Mouse (Mus musculus): Measurements from ENCODE around the gene Brd3. TPM values are rescaled to one million over a fixed set of nuclear protein-coding genes. Genes with fewer than 3 reads are reported as not detected.
"Not testable (repeated sequence)": the region's sequence is repeated elsewhere in the genome, so short reads cannot be mapped to it uniquely, and the experiment has no call there.

The Brd3 gene
- not detected in 2 replicates for polyA plus RNA-seq (2012; ENCODE audit: insufficient read depth, insufficient read length, low replicate concordance, missing spikeins)

DNA sequence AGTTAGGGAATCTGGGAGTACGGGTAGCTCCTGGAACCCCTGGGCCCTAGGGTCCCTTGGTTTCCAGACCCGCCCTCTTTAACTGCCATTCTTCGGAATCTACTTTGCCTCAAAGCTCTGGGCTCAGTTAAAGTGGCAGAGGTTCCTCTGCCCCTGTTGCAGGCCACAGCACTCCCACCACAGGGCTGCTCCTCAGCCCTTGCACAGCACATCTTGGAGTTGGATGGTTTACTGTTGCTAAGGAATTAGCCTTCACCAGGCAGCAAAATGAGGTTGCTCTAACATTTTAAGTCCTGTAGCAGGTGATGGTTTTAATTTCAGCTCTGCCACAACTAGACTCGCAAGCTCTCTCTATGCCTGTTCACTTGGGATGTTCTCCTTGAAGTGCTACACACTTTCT is at the start of gene Brd3:
Brd3 (minus strand) TSS at position 101 of the 400 bp plus-strand sequence.
- Histone ChIP-seq H3K27ac (ENCODE audit: insufficient read depth, low read depth, low read length) (no peak within 1 kb of the TSS), H3K4me1 (ENCODE audit: control insufficient read depth, insufficient read depth, low read length) (no peaks in the 10 kb centered on the region), H3K4me3 (ENCODE audit: insufficient read depth, low read depth, low read length) (no peak within 1 kb of the TSS)
- TF ChIP-seq POLR2A (IDR thresholded peaks at IDR 0.05; ENCODE audit: insufficient read depth, low read depth, low read length) (no peak), CTCF (IDR thresholded peaks at IDR 0.05; ENCODE audit: insufficient read depth, low read depth, low read length) (no peak)
- WGBS, result 79% methylated on average over 4 of the region's 4 CpGs

GRCm38 (mm10) chr2:27556921-27557320 is 49.5 kb upstream of the Brd3 start:
- H3K27ac ChIP-seq (ENCODE audit: insufficient read depth, low read depth, low read length), result no peak overlapping the region
- 90% methylated on average over 6 of the region's 6 CpGs for WGBS
- no peak for TF ChIP-seq CTCF (IDR thresholded peaks at IDR 0.05; ENCODE audit: insufficient read depth, low read depth, low read length)
- no peak for TF ChIP-seq POLR2A (IDR thresholded peaks at IDR 0.05; ENCODE audit: insufficient read depth, low read depth, low read length)
- H3K4me1 ChIP-seq (ENCODE audit: control insufficient read depth, insufficient read depth, low read length), result no peaks in the 10 kb centered on the region
- H3K4me3 ChIP-seq (ENCODE audit: insufficient read depth, low read depth, low read length), result no peak overlapping the region

DNA sequence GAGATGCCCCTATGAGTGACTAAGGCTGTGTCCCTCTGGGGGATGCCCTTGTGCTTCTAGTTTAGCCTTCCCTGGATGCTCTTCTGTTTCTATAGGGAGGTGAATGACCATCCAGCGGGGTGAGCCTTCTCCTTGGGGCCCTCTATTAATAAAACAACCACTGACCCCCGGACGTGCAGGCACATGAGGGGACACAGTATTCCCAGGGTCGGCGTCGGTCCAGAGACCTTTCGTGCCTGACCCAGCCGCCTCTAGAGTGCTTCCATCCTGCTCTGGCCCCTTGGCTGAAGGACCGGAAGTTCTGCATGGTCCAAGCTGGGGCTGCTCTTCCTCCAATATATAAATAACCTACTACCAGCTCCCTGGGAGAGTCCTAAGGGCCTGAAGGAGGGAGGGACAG is 46.8 kb upstream of the Brd3 start:
- no peak for TF ChIP-seq CTCF (IDR thresholded peaks at IDR 0.05; ENCODE audit: insufficient read depth, low read depth, low read length)
- no peak for TF ChIP-seq POLR2A (IDR thresholded peaks at IDR 0.05; ENCODE audit: insufficient read depth, low read depth, low read length)
- 84% methylated on average over 9 of the region's 9 CpGs for WGBS
- H3K4me1 ChIP-seq (ENCODE audit: control insufficient read depth, insufficient read depth, low read length), result no peaks in the 10 kb centered on the region
- no peak overlapping the region for H3K27ac ChIP-seq (ENCODE audit: insufficient read depth, low read depth, low read length)
- H3K4me3 ChIP-seq (ENCODE audit: insufficient read depth, low read depth, low read length), result no peak overlapping the region

GRCm38 (mm10) chr2:27552620-27553287 is 45.3 kb upstream of the Brd3 start:
- TF ChIP-seq POLR2A (IDR thresholded peaks at IDR 0.05; ENCODE audit: insufficient read depth, low read depth, low read length) (no peak), CTCF (IDR thresholded peaks at IDR 0.05; ENCODE audit: insufficient read depth, low read depth, low read length) (peak; percentile 90)
- Histone ChIP-seq H3K27ac (ENCODE audit: insufficient read depth, low read depth, low read length) (no peak overlapping the region), H3K4me1 (ENCODE audit: control insufficient read depth, insufficient read depth, low read length) (no peaks in the 10 kb centered on the region), H3K4me3 (ENCODE audit: insufficient read depth, low read depth, low read length) (no peak overlapping the region)
- 18% methylated on average over 7 of the region's 7 CpGs for WGBS

DNA sequence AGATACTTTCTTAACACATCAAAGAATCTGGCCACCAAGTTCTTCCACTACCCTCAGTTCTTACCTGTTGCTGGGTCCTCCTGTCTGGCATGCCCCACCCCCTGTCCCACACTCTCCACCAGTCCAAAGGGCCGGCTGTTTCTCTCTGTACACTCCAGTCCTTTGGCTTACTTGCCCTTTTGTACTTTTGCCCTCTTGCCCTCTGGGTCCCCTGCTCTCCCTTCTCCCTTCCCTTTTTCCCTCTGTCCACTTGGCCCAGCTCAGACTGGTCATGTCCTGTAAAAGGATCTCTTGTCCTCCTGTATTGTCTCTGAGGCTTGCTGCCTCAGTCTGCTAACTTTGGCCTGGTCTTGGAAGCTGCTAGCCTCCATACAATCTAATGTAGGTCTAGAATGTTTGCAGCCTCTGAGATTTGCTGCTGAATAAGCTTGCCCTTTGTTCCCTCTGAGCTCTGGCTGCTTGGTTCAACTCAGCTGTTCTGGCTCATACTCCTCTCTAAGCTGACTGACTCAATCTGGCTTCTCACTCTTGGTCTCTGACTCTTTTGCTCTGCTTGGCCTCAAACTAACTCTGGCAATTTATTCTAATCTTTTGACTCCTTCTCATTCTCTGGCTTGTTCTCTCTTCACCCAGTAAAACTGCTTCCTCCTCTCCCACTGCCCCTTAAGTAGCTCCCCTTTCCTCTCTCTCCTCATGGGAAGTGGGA is 41.4 kb upstream of the Brd3 start:
- Histone ChIP-seq H3K27ac (ENCODE audit: insufficient read depth, low read depth, low read length) (no peak overlapping the region), H3K4me1 (ENCODE audit: control insufficient read depth, insufficient read depth, low read length) (no peaks in the 10 kb centered on the region), H3K4me3 (ENCODE audit: insufficient read depth, low read depth, low read length) (no peak overlapping the region)
- WGBS, result 93% methylated on average over 1 of the region's 1 CpGs
- no peak for TF ChIP-seq CTCF (IDR thresholded peaks at IDR 0.05; ENCODE audit: insufficient read depth, low read depth, low read length)
- TF ChIP-seq POLR2A (IDR thresholded peaks at IDR 0.05; ENCODE audit: insufficient read depth, low read depth, low read length), result no peak

DNA sequence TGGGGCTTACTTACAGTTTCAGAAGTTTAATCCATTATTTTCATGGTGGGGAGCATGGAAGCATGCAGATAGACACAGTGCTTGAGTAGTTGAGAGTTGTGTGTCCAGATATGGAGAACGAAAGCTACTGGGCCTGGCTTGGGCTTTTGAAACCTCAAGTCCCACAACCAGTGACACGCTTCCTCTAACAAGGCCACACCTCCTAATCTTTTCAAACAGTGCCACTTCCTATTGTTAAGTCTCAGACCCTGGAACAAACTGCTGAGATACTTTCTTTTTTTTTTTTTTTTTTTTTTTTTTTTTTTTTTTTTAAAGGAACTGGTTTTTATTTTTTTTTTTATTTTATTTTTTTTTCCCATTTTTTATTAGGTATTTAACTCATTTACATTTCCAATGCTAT is 40.5 kb upstream of the Brd3 start:
- 97% methylated on average over 2 of the region's 2 CpGs for WGBS
- Histone ChIP-seq H3K4me3 (ENCODE audit: insufficient read depth, low read depth, low read length) (no peak overlapping the region), H3K27ac (ENCODE audit: insufficient read depth, low read depth, low read length) (no peak overlapping the region), H3K4me1 (ENCODE audit: control insufficient read depth, insufficient read depth, low read length) (no peaks in the 10 kb centered on the region)
- TF ChIP-seq CTCF (IDR thresholded peaks at IDR 0.05; ENCODE audit: insufficient read depth, low read depth, low read length), result no peak
- no peak for TF ChIP-seq POLR2A (IDR thresholded peaks at IDR 0.05; ENCODE audit: insufficient read depth, low read depth, low read length)

GRCm38 (mm10) chr2:27547326-27547725 is 39.9 kb upstream of the Brd3 start:
- Histone ChIP-seq H3K4me1 (ENCODE audit: control insufficient read depth, insufficient read depth, low read length) (no peaks in the 10 kb centered on the region), H3K4me3 (ENCODE audit: insufficient read depth, low read depth, low read length) (no peak overlapping the region), H3K27ac (ENCODE audit: insufficient read depth, low read depth, low read length) (no peak overlapping the region)
- no peak for TF ChIP-seq POLR2A (IDR thresholded peaks at IDR 0.05; ENCODE audit: insufficient read depth, low read depth, low read length)
- no peak for TF ChIP-seq CTCF (IDR thresholded peaks at IDR 0.05; ENCODE audit: insufficient read depth, low read depth, low read length)
- 71% methylated on average over 1 of the region's 1 CpGs for WGBS

GRCm38 (mm10) chr2:27546041-27546440 is 38.6 kb upstream of the Brd3 start:
- H3K4me3 ChIP-seq (ENCODE audit: insufficient read depth, low read depth, low read length); H3K27ac ChIP-seq (ENCODE audit: insufficient read depth, low read depth, low read length); H3K4me1 ChIP-seq (ENCODE audit: control insufficient read depth, insufficient read depth, low read length): not testable (repeated sequence)
- WGBS, result 96% methylated on average over 8 of the region's 8 CpGs

DNA sequence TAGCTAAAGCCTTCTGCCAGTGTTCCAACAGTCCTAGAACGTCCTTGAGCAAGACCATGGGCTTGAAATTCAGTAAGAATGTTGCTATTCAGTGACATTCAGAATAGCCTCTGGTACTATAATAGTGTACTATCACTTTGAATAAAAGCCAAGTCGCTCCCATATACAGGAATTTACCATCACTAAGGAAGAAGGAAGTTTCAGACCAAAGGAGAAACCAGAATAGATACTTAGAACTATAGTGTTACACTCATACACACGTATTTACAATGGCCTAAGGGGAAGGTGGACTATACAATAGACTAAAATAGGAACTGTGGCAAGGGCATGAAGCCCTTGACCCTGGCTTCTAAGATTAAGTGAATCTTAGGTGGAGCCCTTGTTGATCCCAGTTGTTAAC is 38.1 kb upstream of the Brd3 start:
- H3K27ac ChIP-seq (ENCODE audit: insufficient read depth, low read depth, low read length); H3K4me3 ChIP-seq (ENCODE audit: insufficient read depth, low read depth, low read length); H3K4me1 ChIP-seq (ENCODE audit: control insufficient read depth, insufficient read depth, low read length): not testable (repeated sequence)
- WGBS, result 89% methylated on average over 3 of the region's 3 CpGs

All from olfactory bulb, adult 2 months (tissue).